Mouse (Mus musculus) cortical plate, adult 2 months (tissue): Measurements from ENCODE around the gene Tmub2.

Source experiments
- CTCF ChIP-seq: fragments of 200-500 bp; IDR thresholded peaks from 2 replicates; pipeline ENCODE4 v1.5.1; 2011; ENCODE audit warnings: mild to moderate bottlenecking, control low read depth, low read length; ENCODE audit not compliant: insufficient read depth; ENCODE audit errors: extremely low read depth
- POLR2A ChIP-seq: fragments of 200-500 bp; IDR thresholded peaks from 2 replicates; pipeline ENCODE4 v1.6.1; 2011; ENCODE audit warnings: mild to moderate bottlenecking, low read length, control low read depth; ENCODE audit not compliant: insufficient read depth; ENCODE audit errors: extremely low read depth

DNA sequence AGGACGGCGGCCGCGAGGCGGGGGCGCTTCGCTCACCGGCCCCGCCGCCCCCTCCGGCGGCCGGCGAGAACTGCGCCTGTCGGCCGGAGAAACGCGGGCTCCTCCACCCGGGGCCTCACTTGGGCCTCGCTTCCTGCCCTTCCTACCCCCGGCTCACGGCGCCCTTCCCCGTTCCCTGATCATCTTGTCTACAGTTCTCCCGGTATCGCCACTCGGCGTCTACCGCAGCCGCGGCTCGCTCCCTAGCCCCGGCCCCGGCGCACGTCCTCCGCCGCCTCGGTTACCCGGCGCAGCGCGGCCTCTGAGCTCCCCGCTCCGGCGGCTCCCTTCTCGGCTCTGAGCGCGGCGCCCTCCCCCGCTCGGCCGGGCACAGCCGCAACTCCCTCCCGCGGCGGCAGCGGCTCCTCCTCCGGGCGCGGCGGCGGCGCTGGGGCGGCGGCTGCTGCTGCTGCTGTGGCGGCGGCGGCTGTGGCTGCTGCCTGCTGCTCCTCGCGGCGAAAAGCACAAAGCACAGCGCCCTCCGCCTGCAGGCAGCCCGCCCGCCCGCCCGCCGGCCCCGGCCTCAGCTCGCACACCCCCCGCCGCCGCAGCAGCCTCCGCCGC is 32.7 kb downstream of the Tmub2 start:
- TF ChIP-seq CTCF (no peak), POLR2A (no peak)
